Mouse (Mus musculus): Measurements from ENCODE around the gene Hgd. TPM values are rescaled to one million over a fixed set of nuclear protein-coding genes. Genes with fewer than 3 reads are reported as not detected.

Gene Hgd
- total and polyA plus RNA-seq, 2 experiments from 2014 or later = 0.18 TPM; not detected in 1

DNA sequence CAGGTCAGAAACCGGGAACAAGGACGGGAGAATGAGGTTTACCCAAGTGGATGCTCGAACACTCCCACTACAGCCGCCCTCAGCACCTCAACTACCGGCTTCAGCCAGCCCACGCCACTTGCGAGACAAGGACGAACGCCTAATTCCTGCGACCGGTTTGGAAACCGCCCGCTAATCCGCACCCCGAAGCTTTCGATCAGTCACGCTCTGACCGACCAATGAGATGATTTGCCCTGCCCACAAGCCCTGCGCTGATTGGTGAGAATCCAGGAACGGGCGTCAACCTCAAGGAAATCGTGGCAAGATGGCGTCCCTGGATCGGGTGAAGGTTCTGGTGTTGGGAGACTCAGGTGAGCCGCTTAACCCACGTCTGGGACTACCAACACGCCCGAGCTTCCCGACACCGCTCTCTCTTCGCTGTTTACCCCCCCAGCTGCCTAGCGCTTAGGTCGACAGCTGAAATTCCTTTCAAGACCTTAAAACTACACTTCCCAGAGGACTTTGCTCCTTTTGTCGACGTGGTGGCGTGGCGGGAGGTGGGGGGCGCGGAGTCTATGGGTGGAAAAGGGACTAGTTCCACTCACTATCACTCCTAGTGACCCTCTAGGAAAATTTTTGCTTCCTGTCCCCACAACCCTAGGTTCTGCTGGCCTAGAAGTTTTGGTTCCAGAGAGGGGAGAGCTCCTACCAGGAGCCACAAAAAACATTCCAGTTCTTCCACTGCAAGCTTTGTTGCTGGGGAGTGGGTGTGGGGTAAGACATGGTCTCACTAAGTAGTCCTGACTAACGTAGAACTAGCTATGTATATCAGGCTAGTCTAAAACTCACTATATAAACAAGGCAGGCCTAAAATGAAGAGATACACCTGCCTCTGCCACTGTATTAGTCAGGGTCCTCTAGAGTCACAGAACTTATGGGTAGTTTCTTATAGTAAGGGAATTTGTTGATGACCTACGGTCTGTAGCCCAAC is 40.1 kb upstream of the Hgd start, which contains the start of the genes Gtf2e1 and Rabl3:
Gene Gtf2e1, minus strand, starts transcription at position 179 of the 970 bp plus-strand sequence.
Gene Rabl3, plus strand, starts transcription at position 275 of the 970 bp plus-strand sequence.
- H3K27me3 ChIP-seq (ENCODE audit: control insufficient read depth, insufficient read depth, low read length) = no peaks in the 10 kb centered on the region
- peak within 1 kb of the TSS; percentile 96 for H3K27ac ChIP-seq (ENCODE audit: low read depth)
- H3K9ac ChIP-seq (replicated peaks; ENCODE audit: low read depth, low read length) = peak within 1 kb of the TSS; percentile 93
- ATAC-seq (ENCODE audit: insufficient read depth, low read depth) (peak; percentile 99), DNase-seq (ENCODE audit: low spot score) (peak; percentile 100)
- peak within 1 kb of the TSS; percentile 92 for H3K4me2 ChIP-seq (ENCODE audit: low read depth, low read length)
- H3K9me3 ChIP-seq (replicated peaks; ENCODE audit: control insufficient read depth, low read length) = no peaks in the 10 kb centered on the region
- under 1% methylated on average over 41 of the region's 41 CpGs for WGBS
- H3K36me3 ChIP-seq (replicated peaks; ENCODE audit: control insufficient read depth, insufficient read depth, low read length) = peaks cover 32% of the 10 kb centered on the region
- TF ChIP-seq CTCF (IDR thresholded peaks at IDR 0.05; ENCODE audit: low read depth) (no peak), EP300 (IDR thresholded peaks at IDR 0.05; ENCODE audit: low read depth) (no peak)
- peaks cover 19% of the 10 kb centered on the region for H3K4me1 ChIP-seq (ENCODE audit: control insufficient read depth, insufficient read depth)
- peak within 1 kb of the TSS; percentile 92 for H3K4me3 ChIP-seq (ENCODE audit: low read depth, low read length)

GRCm38 (mm10) chr16:37540776-37541175 is 39.2 kb upstream of the Hgd start:
- Histone ChIP-seq H3K4me3 (ENCODE audit: low read depth, low read length) (peak overlapping the region; percentile 92), H3K9ac (replicated peaks; ENCODE audit: low read depth, low read length) (0 out of 2 replicates have a peak overlapping the region, but pooled peaks have one; percentile 33), H3K36me3 (replicated peaks; ENCODE audit: control insufficient read depth, insufficient read depth, low read length) (peaks cover 28% of the 10 kb centered on the region), H3K4me1 (ENCODE audit: control insufficient read depth, insufficient read depth) (peaks cover 19% of the 10 kb centered on the region), H3K9me3 (replicated peaks; ENCODE audit: control insufficient read depth, low read length) (no peaks in the 10 kb centered on the region), H3K27ac (ENCODE audit: low read depth) (peak overlapping the region; percentile 96), H3K27me3 (ENCODE audit: control insufficient read depth, insufficient read depth, low read length) (no peaks in the 10 kb centered on the region), H3K4me2 (ENCODE audit: low read depth, low read length) (peak overlapping the region; percentile 78)
- DNase-seq (ENCODE audit: low spot score) (no peak), ATAC-seq (ENCODE audit: insufficient read depth, low read depth) (no peak)
- 53% methylated on average over 6 of the region's 6 CpGs for WGBS
- TF ChIP-seq EP300 (IDR thresholded peaks at IDR 0.05; ENCODE audit: low read depth) (no peak), CTCF (IDR thresholded peaks at IDR 0.05; ENCODE audit: low read depth) (no peak)

DNA sequence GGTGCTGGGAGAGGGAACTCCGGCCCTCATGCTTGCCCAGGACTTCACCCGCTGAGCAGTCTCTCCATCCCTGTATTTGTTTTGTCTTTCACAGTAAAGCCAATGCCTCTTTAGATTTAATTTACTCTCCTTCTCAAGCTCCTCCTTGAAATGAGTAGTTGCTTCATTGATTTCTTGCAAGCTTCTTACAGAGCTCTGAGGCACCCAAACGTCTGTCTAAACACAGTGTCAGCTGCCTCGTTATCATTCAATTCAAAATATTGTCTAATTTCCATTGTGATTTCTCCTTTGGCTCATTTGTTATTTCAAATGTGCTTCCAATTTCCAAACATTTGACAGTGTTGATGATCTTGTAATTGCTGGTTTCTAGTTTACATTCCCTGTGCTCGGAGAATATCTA is 33.6 kb upstream of the Hgd start:
- no peaks in the 10 kb centered on the region for H3K27me3 ChIP-seq (ENCODE audit: control insufficient read depth, insufficient read depth, low read length)
- ATAC-seq (ENCODE audit: insufficient read depth, low read depth) (no peak), DNase-seq (ENCODE audit: low spot score) (no peak)
- H3K27ac ChIP-seq (ENCODE audit: low read depth) = no peak overlapping the region
- no peak overlapping the region for H3K9ac ChIP-seq (replicated peaks; ENCODE audit: low read depth, low read length)
- H3K36me3 ChIP-seq (replicated peaks; ENCODE audit: control insufficient read depth, insufficient read depth, low read length) = peaks cover 28% of the 10 kb centered on the region
- TF ChIP-seq CTCF (IDR thresholded peaks at IDR 0.05; ENCODE audit: low read depth) = no peak
- TF ChIP-seq EP300 (IDR thresholded peaks at IDR 0.05; ENCODE audit: low read depth) = no peak
- H3K4me1 ChIP-seq (ENCODE audit: control insufficient read depth, insufficient read depth) = peaks cover 22% of the 10 kb centered on the region
- H3K4me3 ChIP-seq (ENCODE audit: low read depth, low read length) = no peak overlapping the region
- H3K4me2 ChIP-seq (ENCODE audit: low read depth, low read length) = no peak overlapping the region
- no peaks in the 10 kb centered on the region for H3K9me3 ChIP-seq (replicated peaks; ENCODE audit: control insufficient read depth, low read length)
- WGBS = 81% methylated on average over 5 of the region's 5 CpGs

DNA sequence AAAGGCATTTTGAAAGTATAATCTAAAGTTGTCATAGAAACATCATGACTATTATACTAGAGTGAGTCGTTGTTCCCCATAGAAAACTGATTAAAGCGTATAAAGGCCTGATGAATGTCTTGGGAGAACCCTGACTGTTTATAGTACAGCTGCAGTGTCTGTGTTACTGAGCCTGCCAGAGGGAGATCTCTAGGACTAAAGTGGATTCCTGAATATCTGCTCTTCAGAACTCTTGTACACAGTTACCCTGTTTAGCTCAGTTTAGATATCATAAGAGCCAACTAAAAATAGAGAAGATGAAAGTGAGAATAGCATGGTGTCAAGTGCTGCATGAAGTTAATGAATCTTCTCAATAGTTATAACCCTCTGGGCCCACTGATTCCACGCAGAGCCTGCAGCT is 29.7 kb upstream of the Hgd start:
- no peak overlapping the region for H3K9ac ChIP-seq (replicated peaks; ENCODE audit: low read depth, low read length)
- H3K4me2 ChIP-seq (ENCODE audit: low read depth, low read length) = peak overlapping the region; percentile 21
- 30% methylated on average over 3 of the region's 3 CpGs for WGBS
- no peaks in the 10 kb centered on the region for H3K27me3 ChIP-seq (ENCODE audit: control insufficient read depth, insufficient read depth, low read length)
- H3K27ac ChIP-seq (ENCODE audit: low read depth) = peak overlapping the region; percentile 83
- 0 out of 2 replicates have a peak, but pooled peaks have one; percentile 37 for TF ChIP-seq EP300 (IDR thresholded peaks at IDR 0.05; ENCODE audit: low read depth)
- no peak for TF ChIP-seq CTCF (IDR thresholded peaks at IDR 0.05; ENCODE audit: low read depth)
- no peaks in the 10 kb centered on the region for H3K36me3 ChIP-seq (replicated peaks; ENCODE audit: control insufficient read depth, insufficient read depth, low read length)
- H3K9me3 ChIP-seq (replicated peaks; ENCODE audit: control insufficient read depth, low read length) = no peaks in the 10 kb centered on the region
- ATAC-seq (ENCODE audit: insufficient read depth, low read depth) (peak; percentile 81), DNase-seq (ENCODE audit: low spot score) (peak; percentile 71)
- H3K4me1 ChIP-seq (ENCODE audit: control insufficient read depth, insufficient read depth) = peaks cover 24% of the 10 kb centered on the region
- H3K4me3 ChIP-seq (ENCODE audit: low read depth, low read length) = no peak overlapping the region

GRCm38 (mm10) chr16:37550981-37551380 is 29.0 kb upstream of the Hgd start:
- no peak overlapping the region for H3K9ac ChIP-seq (replicated peaks; ENCODE audit: low read depth, low read length)
- no peaks in the 10 kb centered on the region for H3K9me3 ChIP-seq (replicated peaks; ENCODE audit: control insufficient read depth, low read length)
- no peaks in the 10 kb centered on the region for H3K36me3 ChIP-seq (replicated peaks; ENCODE audit: control insufficient read depth, insufficient read depth, low read length)
- H3K27ac ChIP-seq (ENCODE audit: low read depth) = peak overlapping the region; percentile 83
- no peak overlapping the region for H3K4me2 ChIP-seq (ENCODE audit: low read depth, low read length)
- peaks cover 27% of the 10 kb centered on the region for H3K4me1 ChIP-seq (ENCODE audit: control insufficient read depth, insufficient read depth)
- ATAC-seq (ENCODE audit: insufficient read depth, low read depth) (peak; percentile 55), DNase-seq (ENCODE audit: low spot score) (no peak)
- H3K27me3 ChIP-seq (ENCODE audit: control insufficient read depth, insufficient read depth, low read length) = no peaks in the 10 kb centered on the region
- 48% methylated on average over 2 of the region's 2 CpGs for WGBS
- no peak for TF ChIP-seq CTCF (IDR thresholded peaks at IDR 0.05; ENCODE audit: low read depth)
- no peak for TF ChIP-seq EP300 (IDR thresholded peaks at IDR 0.05; ENCODE audit: low read depth)
- no peak overlapping the region for H3K4me3 ChIP-seq (ENCODE audit: low read depth, low read length)
